Mouse (Mus musculus) gastrocnemius, postnatal 10 days (tissue): Measurements from ENCODE around the gene Polr3g. TPM values are rescaled to one million over a fixed set of nuclear protein-coding genes. Genes with fewer than 3 reads are reported as not detected.
"Not testable (repeated sequence)": the region's sequence is repeated elsewhere in the genome, so short reads cannot be mapped to it uniquely, and the experiment has no call there.

Experiments
- DNase-seq: peaks from one replicate; pipeline ENCODE4 v3.0.0; 2021; ENCODE audit warnings: mixed read lengths
- total RNA-seq, 2 experiments: library from RNA; stranded (reverse); gene quantifications; 2 replicates each; pipeline ENCODE4 v1.2.3; 2021

Gene Polr3g
- total RNA-seq, 2 experiments from 2014 or later = 1.0 to 1.1 TPM

- no peak for DNase-seq
Observed at GRCm38 (mm10) chr13:81629395-81629794, 81.4 kb downstream of the Polr3g start.

GRCm38 (mm10) chr13:81628631-81629190 is 82.1 kb downstream of the Polr3g start:
- no peak for DNase-seq

- DNase-seq = not testable (repeated sequence)
Observed at GRCm38 (mm10) chr13:81627861-81628260, 83.0 kb downstream of the Polr3g start.

Other genes with a start within 250 kb of the Polr3g start
- gene Adgrv1, start 77.9 kb downstream of the Polr3g start, total RNA-seq = under 1 TPM; 0.20 to 0.26 TPM
- 10 to 100 TPM in 1 of 2 experiments, 1 to 10 TPM in 1; 8.4 to 11.0 TPM for gene Lysmd3, start 53.4 kb downstream of the Polr3g start, total RNA-seq
- gene Mblac2, start 328 bp upstream of the Polr3g start, total RNA-seq = 1 to 10 TPM; 1.7 to 1.8 TPM
- gene Cetn3, start 72.1 kb upstream of the Polr3g start, total RNA-seq = 10 to 100 TPM; 72.6 to 81.0 TPM